9 mouse cellular contexts compared by ENCODE assay signal in genomic region chr6:37642701-37643121, GRCm38 (mm10).
A peak's percentile ranks its signal among the peaks of the same experiment; 100 is the strongest.
DNase-seq lines count a peak whose midpoint lies in the region; ATAC-seq lines count a peak whose summit lies in the region.
"Had no signal": no experiment of that assay in that cellular context is flagged by ENCODE, and none has a peak within 500 bp of the region (broad histone marks: within the 10 kb centered on the region; RNA-seq: fewer than 3 reads in every experiment).

No protein-coding gene starts in this region.

- no peak overlapping the region for H3K4me3 ChIP-seq in kidney, embryonic 15.5 days (replicated peaks)

- ATAC-seq in kidney, embryonic 15.5 days (replicated peaks; ENCODE audit: low FRiP score): 0 out of 2 replicates have a peak, but pooled peaks have one; percentile 25
- ATAC-seq in frontal cortex, adult (ENCODE audit: low TSS enrichment): peak; percentile 85
- no peak for ATAC-seq in monocyte, adult 5-6 weeks (replicated peaks; ENCODE audit: insufficient number of reproducible peaks, low FRiP score, low TSS enrichment, poor library complexity, severe bottlenecking)

- no peak overlapping the region for H3K9ac ChIP-seq in kidney, embryonic 15.5 days

- intact Hi-C loops in left cerebral cortex, postnatal 25 days (cut with DNase I): no loop called here

- no peaks in the 10 kb centered on the region for H3K36me3 ChIP-seq in kidney, embryonic 15.5 days

- peak overlapping the region; percentile 30; the same call in 1 of the 2 replicates for H3K4me2 ChIP-seq in kidney, embryonic 15.5 days

- H3K9me3 ChIP-seq in kidney, embryonic 15.5 days (replicated peaks): no peaks in the 10 kb centered on the region

- DNase-seq in kidney, postnatal 25 days: no peak
- peak; percentile 54 to 65 for DNase-seq in cerebellum, adult 18-20 months
- DNase-seq in left cerebral cortex, postnatal 25 days (ENCODE audit: low spot score in 2 of 2): peak; percentile 54 to 80
- DNase-seq in right cerebral cortex, postnatal 14 days: peak; percentile 67
- DNase-seq in spleen, adult 12 weeks (ENCODE audit: low spot score): no peak

- no peak overlapping the region for H3K27ac ChIP-seq in kidney, embryonic 15.5 days

- 57% methylated on average over 8 of the region's 8 CpGs for WGBS in kidney, embryonic 15.5 days

- peaks cover 10% of the 10 kb centered on the region for H3K4me1 ChIP-seq in kidney, embryonic 15.5 days

- no peaks in the 10 kb centered on the region for H3K27me3 ChIP-seq in kidney, embryonic 15.5 days
- H3K27me3 ChIP-seq: CH12.LX had no signal

Comparison
In these comparisons a context has a peak if more than half of its experiments do, and no peak if none do; other contexts are left out.
1. DNase-seq: peak in cerebellum, adult 18-20 months (2 of 2), left cerebral cortex, postnatal 25 days (2 of 2) and right cerebral cortex, postnatal 14 days (single experiment); none in kidney, postnatal 25 days (0 of 2) and spleen, adult 12 weeks (single experiment).